Mouse (Mus musculus) forebrain, postnatal 0 days (tissue): Measurements from ENCODE around the gene Cdh1. TPM values are rescaled to one million over a fixed set of nuclear protein-coding genes. Genes with fewer than 3 reads are reported as not detected.
"Not testable (repeated sequence)": the region's sequence is repeated elsewhere in the genome, so short reads cannot be mapped to it uniquely, and the experiment has no call there.

ENCODE experiments used
- ATAC-seq: fragments of 200-750 bp; cut with Nextera tagmentation; 2 replicates; pipeline ENCODE4 v1.8.0; 2017; ENCODE audit warnings: mild to moderate bottlenecking, moderate library complexity
- DNase-seq: peaks from one replicate; pipeline ENCODE4 v3.0.0-alpha.2; 2015
- H3K27ac ChIP-seq: fragments of 300-500 bp; sonication (generic); 2 replicates; pipeline ENCODE4 v1.5.1; 2014; ENCODE audit warnings: low read depth, mild to moderate bottlenecking, antibody characterized with exemption, low read length, moderate library complexity, mixed read lengths
- H3K27me3 ChIP-seq: fragments of 300-500 bp; sonication (generic); 2 replicates; pipeline ENCODE4 v1.6.1; 2014; ENCODE audit warnings: mild to moderate bottlenecking, low read length, mixed read lengths; ENCODE audit not compliant: insufficient read depth
- H3K36me3 ChIP-seq: fragments of 300-500 bp; sonication (generic); 2 replicates; pipeline ENCODE4 v1.6.1; 2014; ENCODE audit warnings: mild to moderate bottlenecking, moderate library complexity; ENCODE audit not compliant: insufficient read depth
- H3K4me1 ChIP-seq: fragments of 300-500 bp; sonication (generic); 2 replicates; pipeline ENCODE4 v1.6.1; 2014; ENCODE audit warnings: antibody characterized with exemption; ENCODE audit not compliant: insufficient read depth
- H3K4me2 ChIP-seq: fragments of 300-500 bp; sonication (generic); 2 replicates; pipeline ENCODE4 v1.6.1; 2014; ENCODE audit warnings: low read depth, mild to moderate bottlenecking, moderate library complexity
- H3K4me3 ChIP-seq: fragments of 300-500 bp; sonication (generic); 2 replicates; pipeline ENCODE4 v1.5.1; 2014; ENCODE audit warnings: low read depth, low read length, mixed read lengths
- H3K9ac ChIP-seq: fragments of 300-500 bp; sonication (generic); 2 replicates; pipeline ENCODE4 v1.6.1; 2014; ENCODE audit warnings: mild to moderate bottlenecking
- H3K9me3 ChIP-seq: fragments of 300-500 bp; sonication (generic); 2 replicates; pipeline ENCODE4 v1.6.1; 2016; ENCODE audit warnings: low read length
- CTCF ChIP-seq: sonication (generic); IDR thresholded peaks from 2 replicates; pipeline ENCODE4 v1.5.1; 2016; ENCODE audit warnings: antibody characterized with exemption, control low read depth, low read depth
- WGBS: fragments of 180-500 bp; shearing (Covaris S2); extraction: QIAGEN DNeasy Blood & Tissue Kit; methylation state at CpG from one replicate; pipeline ENCODE4 v1.1.7; 2014; 5-methylcytosine and 5-hydroxymethylcytosine counted together
- polyA plus RNA-seq: library from polyadenylated mRNA; unstranded; fragments of >200 nt; fragmentation: Nextera tagmentation; extraction: Ambion mirVana; gene quantifications from 2 replicates; pipeline ENCODE4 v1.2.1, GENCODE M21; 2015
- total RNA-seq: library from RNA; depleted of rRNA; stranded (reverse); fragments of >200 nt; gene quantifications from 2 replicates; pipeline ENCODE4 v1.2.3, GENCODE M21; 2014

The Cdh1 gene
- total and polyA plus RNA-seq, 2 experiments from 2014 or later = 3.9 TPM

- H3K9me3 ChIP-seq = no peaks in the 10 kb centered on the region
- WGBS = 62% methylated on average over 3 of the region's 3 CpGs
Measured at GRCm38 (mm10) chr8:106592458-106592857, 10.7 kb upstream of the Cdh1 start.

DNA sequence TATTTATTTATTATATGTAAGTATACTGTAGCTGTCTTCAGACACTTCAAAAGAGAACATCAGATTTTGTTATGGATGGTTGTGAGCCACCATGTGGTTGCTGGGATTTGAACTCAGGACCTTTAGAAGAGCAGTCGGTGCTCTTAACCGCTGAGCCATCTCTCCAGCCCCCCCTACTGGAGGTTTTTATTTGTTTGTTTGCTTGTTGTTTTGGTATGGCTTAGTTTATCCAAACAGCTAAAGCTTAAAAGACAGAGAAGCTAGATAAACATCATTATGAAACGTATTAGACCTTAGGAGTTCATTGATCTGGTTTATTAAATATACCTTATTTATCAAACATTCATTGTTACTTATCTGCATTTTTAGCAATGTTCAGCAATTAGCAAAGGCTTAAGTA, 7.5 kb upstream of the Cdh1 start:
- not testable (repeated sequence) for H3K9me3 ChIP-seq, H3K9ac ChIP-seq, DNase-seq, ATAC-seq, H3K4me3 ChIP-seq, H3K4me1 ChIP-seq, H3K27me3 ChIP-seq, H3K4me2 ChIP-seq, H3K27ac ChIP-seq, H3K36me3 ChIP-seq
- 96% methylated on average over 3 of the region's 3 CpGs for WGBS

More at GRCm38 (mm10) chr8:106592458-106592857, 10.7 kb upstream of the Cdh1 start:
- Histone ChIP-seq H3K27ac (no peak overlapping the region), H3K36me3 (no peaks in the 10 kb centered on the region), H3K9ac (no peak overlapping the region), H3K4me2 (no peak overlapping the region), H3K4me1 (no peaks in the 10 kb centered on the region), H3K4me3 (no peak overlapping the region), H3K27me3 (no peaks in the 10 kb centered on the region)
- ATAC-seq (no peak), DNase-seq (no peak)
- no peak for TF ChIP-seq CTCF

DNA sequence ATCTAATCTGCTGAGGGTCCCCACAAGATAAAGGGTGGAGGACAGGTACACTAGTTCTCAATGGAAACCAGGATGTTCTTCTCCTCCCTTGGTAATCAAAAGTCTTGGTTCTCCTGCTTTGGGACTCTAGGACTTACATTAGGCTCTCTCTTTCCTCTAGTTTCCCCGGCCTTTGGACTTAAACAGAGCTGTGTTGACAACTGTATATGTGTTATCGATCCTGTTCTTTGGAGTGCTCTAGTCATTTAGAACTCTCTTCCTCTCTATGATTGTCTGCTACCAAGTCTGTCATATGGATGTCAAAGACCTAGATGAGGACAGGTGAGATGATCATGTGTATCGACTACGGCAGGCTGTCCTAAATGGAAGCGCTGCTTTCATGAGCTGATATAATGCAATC, 6.1 kb upstream of the Cdh1 start:
- no peak overlapping the region for H3K4me2 ChIP-seq
- no peaks in the 10 kb centered on the region for H3K9me3 ChIP-seq
- TF ChIP-seq CTCF = no peak
- 97% methylated on average over 5 of the region's 5 CpGs for WGBS
- no peak for ATAC-seq
- no peak overlapping the region for H3K9ac ChIP-seq
- H3K36me3 ChIP-seq = no peaks in the 10 kb centered on the region
- H3K4me3 ChIP-seq = no peak overlapping the region
- no peak overlapping the region for H3K27ac ChIP-seq
- H3K4me1 ChIP-seq = no peaks in the 10 kb centered on the region
- H3K27me3 ChIP-seq = peaks cover 1% of the 10 kb centered on the region; the same call in 1 of the 2 replicates
- DNase-seq = no peak

DNA sequence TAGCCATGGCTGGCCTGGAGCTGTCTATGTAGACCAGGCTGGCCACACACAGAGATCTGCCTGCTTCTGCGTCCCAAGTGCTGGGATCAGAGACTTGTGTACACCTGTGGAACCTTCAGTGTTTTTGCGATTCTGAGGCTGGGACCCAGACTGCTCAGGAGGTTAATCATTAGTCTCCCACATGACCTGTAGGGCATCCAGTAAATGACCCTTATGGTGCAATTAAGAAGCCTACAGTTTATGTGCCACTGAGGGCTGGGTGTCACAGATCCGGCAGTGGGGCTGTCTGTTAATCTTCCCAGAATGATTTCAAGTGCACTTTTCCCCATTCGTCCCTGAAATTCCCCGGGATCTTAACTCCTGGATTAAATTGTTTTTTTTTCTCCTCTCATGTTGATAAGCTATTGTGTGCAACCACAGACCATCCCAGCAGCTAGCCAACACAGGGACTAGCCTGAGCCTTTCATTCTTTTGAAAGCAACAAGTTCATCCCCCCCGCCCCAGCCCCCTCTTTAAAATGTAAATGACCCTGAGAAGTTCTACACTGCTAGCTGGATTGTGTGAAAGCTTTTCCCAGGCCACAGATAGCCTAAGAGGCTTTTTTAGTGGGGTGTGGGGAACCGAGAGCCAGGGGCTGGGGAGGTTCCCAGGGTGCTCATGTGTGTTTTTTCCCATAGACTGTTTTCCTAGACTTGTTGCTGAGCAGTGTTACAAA, 3.7 kb upstream of the Cdh1 start:
- Histone ChIP-seq H3K9me3 (no peaks in the 10 kb centered on the region), H3K9ac (no peak overlapping the region), H3K36me3 (no peaks in the 10 kb centered on the region), H3K27me3 (peaks cover 25% of the 10 kb centered on the region), H3K4me2 (no peak overlapping the region), H3K4me3 (no peak overlapping the region), H3K27ac (no peak overlapping the region), H3K4me1 (0 out of 2 replicates have a peak, but pooled peaks cover 3% of the 10 kb centered on the region)
- no peak for TF ChIP-seq CTCF
- DNase-seq (no peak), ATAC-seq (no peak)
- WGBS = 25% methylated on average over 7 of the region's 7 CpGs

GRCm38 (mm10) chr8:106603933-106604332, 782 bp downstream of the Cdh1 start:
- Histone ChIP-seq H3K27me3 (peaks cover 44% of the 10 kb centered on the region), H3K27ac (no peak overlapping the region), H3K4me1 (0 out of 2 replicates have a peak, but pooled peaks cover 3% of the 10 kb centered on the region), H3K4me2 (peak overlapping the region; percentile 60), H3K9me3 (no peaks in the 10 kb centered on the region), H3K36me3 (no peaks in the 10 kb centered on the region), H3K9ac (no peak overlapping the region), H3K4me3 (peak overlapping the region; percentile 43)
- WGBS = 1% methylated on average over 19 of the region's 19 CpGs
- DNase-seq = no peak
- ATAC-seq = no peak
- TF ChIP-seq CTCF = no peak

GRCm38 (mm10) chr8:106605657-106606056, 2.5 kb downstream of the Cdh1 start:
- Histone ChIP-seq H3K4me1 (0 out of 2 replicates have a peak, but pooled peaks cover 3% of the 10 kb centered on the region), H3K27me3 (peaks cover 44% of the 10 kb centered on the region), H3K36me3 (no peaks in the 10 kb centered on the region), H3K4me3 (no peak overlapping the region), H3K9ac (no peak overlapping the region), H3K27ac (no peak overlapping the region), H3K9me3 (no peaks in the 10 kb centered on the region), H3K4me2 (no peak overlapping the region)
- no peak for TF ChIP-seq CTCF
- no peak for ATAC-seq
- no peak for DNase-seq
- 77% methylated on average over 7 of the region's 7 CpGs for WGBS

DNA sequence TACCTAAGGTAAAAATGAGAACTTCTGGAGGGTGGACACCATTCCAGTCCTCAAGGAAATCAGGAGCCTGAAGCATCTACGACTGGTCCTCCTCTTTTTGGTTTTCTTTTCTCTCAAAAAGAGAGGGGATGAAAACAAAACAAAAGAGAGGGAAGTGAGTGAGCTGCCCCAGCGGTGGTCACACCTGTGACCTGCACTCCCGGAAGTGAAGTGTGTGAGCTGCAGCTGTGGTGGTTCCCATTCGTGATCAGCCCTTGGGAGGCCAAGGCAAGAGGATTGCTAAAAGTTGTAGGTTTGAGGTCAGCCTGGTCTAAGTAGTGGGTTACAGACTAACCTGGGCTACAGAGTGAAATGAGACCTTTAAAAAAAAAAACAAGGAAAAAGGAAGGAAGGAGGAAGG, 3.0 kb downstream of the Cdh1 start:
- no peak overlapping the region for H3K4me3 ChIP-seq

More for the DNA sequence above, 3.0 kb downstream of the Cdh1 start:
- DNase-seq = no peak
- no peak overlapping the region for H3K4me2 ChIP-seq
- 0 out of 2 replicates have a peak, but pooled peaks cover 3% of the 10 kb centered on the region for H3K4me1 ChIP-seq
- no peak for ATAC-seq
- H3K27ac ChIP-seq = no peak overlapping the region
- H3K36me3 ChIP-seq = no peaks in the 10 kb centered on the region
- no peak for TF ChIP-seq CTCF
- no peaks in the 10 kb centered on the region for H3K9me3 ChIP-seq
- 52% methylated on average over 4 of the region's 4 CpGs for WGBS
- no peak overlapping the region for H3K9ac ChIP-seq
- H3K27me3 ChIP-seq = peaks cover 44% of the 10 kb centered on the region
